ENCODE assay signal across 21 mouse cellular contexts in the genomic region with DNA sequence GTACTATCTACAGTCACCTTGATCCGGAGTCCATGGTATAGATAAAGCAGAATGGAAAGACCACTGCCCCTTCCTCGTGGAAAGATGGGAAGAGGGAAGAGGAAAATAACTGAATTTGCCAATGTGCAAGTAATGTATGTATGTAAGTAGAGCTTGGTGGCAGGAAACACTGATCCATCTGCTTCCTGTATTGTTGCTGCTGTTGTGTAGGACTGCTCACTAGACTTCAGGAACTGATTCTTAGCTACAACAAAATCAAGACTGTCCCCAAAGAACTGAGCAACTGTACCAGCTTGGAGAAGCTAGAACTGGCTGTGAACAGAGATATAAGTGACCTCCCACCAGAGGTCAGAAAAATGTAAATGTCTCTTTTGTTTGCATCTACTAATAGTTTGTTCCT.
"Had no signal": no experiment of that assay in that cellular context is flagged by ENCODE, and none has a peak within 500 bp of the region (broad histone marks: within the 10 kb centered on the region; RNA-seq: fewer than 3 reads in every experiment).

No protein-coding gene starts in this region.

- H3K4me1 ChIP-seq: lung, embryonic 15.5 days; midbrain, embryonic 10.5 days; midbrain, embryonic 12.5 days; neural tube, embryonic 13.5 days; neural tube, embryonic 15.5 days had no signal

- H3K27me3 ChIP-seq: lung, embryonic 15.5 days; midbrain, embryonic 12.5 days; neural tube, embryonic 13.5 days; neural tube, embryonic 15.5 days had no signal

- H3K36me3 ChIP-seq: lung, embryonic 15.5 days; midbrain, embryonic 10.5 days; midbrain, embryonic 12.5 days; neural tube, embryonic 13.5 days; neural tube, embryonic 15.5 days had no signal

- H3K4me3 ChIP-seq: lung, embryonic 15.5 days; midbrain, embryonic 10.5 days; midbrain, embryonic 12.5 days; myocyte; neural tube, embryonic 13.5 days; neural tube, embryonic 15.5 days had no signal

- H3K4me2 ChIP-seq: lung, embryonic 15.5 days; midbrain, embryonic 12.5 days; neural tube, embryonic 13.5 days; neural tube, embryonic 15.5 days had no signal

- DNase-seq: liver, postnatal 0 days; lung, adult 2 months; lung, postnatal 14 days; lung, postnatal 4 days; midbrain, embryonic 14.5 days; retina, postnatal 1 day; right cerebral cortex, adult 18-20 months; right cerebral cortex, postnatal 25 days; right cerebral cortex, postnatal 4 days; spleen, adult 18-20 months; thymus, adult 18-20 months; thymus, postnatal 14 days; thymus, postnatal 36 days had no signal

- H3K9me3 ChIP-seq: lung, embryonic 15.5 days; neural tube, embryonic 13.5 days; neural tube, embryonic 15.5 days had no signal

- ATAC-seq: liver, postnatal 0 days; lung, postnatal 0 days; midbrain, embryonic 16.5 days had no signal

- H3K27ac ChIP-seq: lung, embryonic 15.5 days; midbrain, embryonic 10.5 days; midbrain, embryonic 12.5 days; neural tube, embryonic 13.5 days; neural tube, embryonic 15.5 days had no signal

- H3K9ac ChIP-seq: liver, postnatal 0 days; lung, embryonic 15.5 days; midbrain, embryonic 12.5 days; neural tube, embryonic 13.5 days; neural tube, embryonic 15.5 days had no signal
